Mouse (Mus musculus) heart, embryonic 13.5 days (tissue): ENCODE results near the gene Ipmk. TPM values are rescaled to one million over a fixed set of nuclear protein-coding genes. Genes with fewer than 3 reads are reported as not detected.

Source experiments
- ATAC-seq: fragments of 200-750 bp; cut with Nextera tagmentation; 2 replicates; pipeline ENCODE4 v1.8.0; 2017; ENCODE audit warnings: moderate TSS enrichment; ENCODE audit not compliant: insufficient number of reproducible peaks, low FRiP score, low TSS enrichment; ENCODE audit errors: extremely low read depth
- H3K27ac ChIP-seq: fragments of 300-500 bp; sonication (generic); replicated peaks from 2 replicates; pipeline ENCODE4 v1.5.1; 2015; ENCODE audit warnings: moderate library complexity, mild to moderate bottlenecking, inconsistent platforms
- H3K27me3 ChIP-seq: fragments of 300-500 bp; sonication (generic); replicated peaks from 2 replicates; pipeline ENCODE4 v1.6.1; 2015; ENCODE audit warnings: mild to moderate bottlenecking, inconsistent platforms
- H3K36me3 ChIP-seq: fragments of 300-500 bp; sonication (generic); 2 replicates; pipeline ENCODE4 v1.6.1; 2015; ENCODE audit warnings: mild to moderate bottlenecking, inconsistent platforms
- H3K4me1 ChIP-seq: fragments of 300-500 bp; sonication (generic); 2 replicates; pipeline ENCODE4 v1.6.1; 2015; ENCODE audit warnings: inconsistent platforms
- H3K4me2 ChIP-seq: fragments of 300-500 bp; sonication (generic); 2 replicates; pipeline ENCODE4 v1.6.1; 2015; ENCODE audit warnings: inconsistent platforms, mild to moderate bottlenecking, moderate library complexity
- H3K4me3 ChIP-seq: fragments of 300-500 bp; sonication (generic); 2 replicates; pipeline ENCODE4 v1.5.1; 2015; ENCODE audit warnings: moderate library complexity, mild to moderate bottlenecking, inconsistent platforms
- H3K9ac ChIP-seq: fragments of 300-500 bp; sonication (generic); 2 replicates; pipeline ENCODE4 v1.6.1; 2015; ENCODE audit warnings: inconsistent platforms, mild to moderate bottlenecking, moderate library complexity
- H3K9me3 ChIP-seq: fragments of 300-500 bp; sonication (generic); 2 replicates; pipeline ENCODE4 v1.6.1; 2016; ENCODE audit warnings: inconsistent platforms
- WGBS: fragments of 180-500 bp; shearing (Covaris S2); methylation state at CpG from one replicate; pipeline ENCODE4 v1.1.7; 2015; ENCODE audit warnings: mixed read lengths; 5-methylcytosine and 5-hydroxymethylcytosine counted together
- polyA plus RNA-seq: library from polyadenylated mRNA; unstranded; fragments of >200 nt; fragmentation: Nextera tagmentation; extraction: Ambion mirVana; gene quantifications from 2 replicates; pipeline ENCODE4 v1.2.1, GENCODE M21; 2015

The Ipmk gene
- polyA plus RNA-seq, 1 experiment from 2014 or later, result 5.6 TPM

GRCm38 (mm10) chr10:71349290-71349689, 1.7 kb downstream of the Ipmk start:
- H3K27ac ChIP-seq, result no peak overlapping the region
- 0 out of 2 replicates have a peak, but pooled peaks cover 9% of the 10 kb centered on the region for H3K36me3 ChIP-seq
- WGBS, result 67% methylated on average over 1 of the region's 1 CpGs
- H3K27me3 ChIP-seq, result no peaks in the 10 kb centered on the region
- peak overlapping the region; percentile 94; the same call in 1 of the 2 replicates for H3K9ac ChIP-seq
- no peak for ATAC-seq
- peaks cover 28% of the 10 kb centered on the region for H3K4me1 ChIP-seq
- peak overlapping the region; percentile 92 for H3K4me3 ChIP-seq
- H3K9me3 ChIP-seq, result no peaks in the 10 kb centered on the region
- H3K4me2 ChIP-seq, result peak overlapping the region; percentile 96

GRCm38 (mm10) chr10:71351301-71351700, 3.7 kb downstream of the Ipmk start:
- no peaks in the 10 kb centered on the region for H3K9me3 ChIP-seq
- no peak overlapping the region for H3K4me2 ChIP-seq
- 88% methylated on average over 7 of the region's 7 CpGs for WGBS

GRCm38 (mm10) chr10:71353850-71354249, 6.3 kb downstream of the Ipmk start:
- Histone ChIP-seq H3K27me3 (no peaks in the 10 kb centered on the region), H3K4me2 (no peak overlapping the region), H3K4me3 (no peak overlapping the region), H3K9ac (no peak overlapping the region), H3K9me3 (no peaks in the 10 kb centered on the region), H3K36me3 (0 out of 2 replicates have a peak, but pooled peaks cover 9% of the 10 kb centered on the region), H3K4me1 (peaks cover 15% of the 10 kb centered on the region), H3K27ac (no peak overlapping the region)
- no peak for ATAC-seq
- 54% methylated on average over 9 of the region's 9 CpGs for WGBS

More at GRCm38 (mm10) chr10:71351301-71351700, 3.7 kb downstream of the Ipmk start:
- ATAC-seq, result no peak
- H3K27me3 ChIP-seq, result no peaks in the 10 kb centered on the region
- peaks cover 22% of the 10 kb centered on the region for H3K4me1 ChIP-seq
- H3K9ac ChIP-seq, result no peak overlapping the region
- no peak overlapping the region for H3K4me3 ChIP-seq
- no peak overlapping the region for H3K27ac ChIP-seq
- H3K36me3 ChIP-seq, result 0 out of 2 replicates have a peak, but pooled peaks cover 9% of the 10 kb centered on the region

- H3K36me3 ChIP-seq, result 0 out of 2 replicates have a peak, but pooled peaks cover 9% of the 10 kb centered on the region
- H3K27ac ChIP-seq, result no peak overlapping the region
- no peak overlapping the region for H3K4me2 ChIP-seq
- no peak for ATAC-seq
- H3K9ac ChIP-seq, result no peak overlapping the region
- no peaks in the 10 kb centered on the region for H3K9me3 ChIP-seq
- H3K4me1 ChIP-seq, result peaks cover 9% of the 10 kb centered on the region
- H3K4me3 ChIP-seq, result no peak overlapping the region
- 88% methylated on average over 12 of the region's 12 CpGs for WGBS
- no peaks in the 10 kb centered on the region for H3K27me3 ChIP-seq
These were observed 7.4 kb downstream of the Ipmk start for GRCm38 (mm10) chr10:71354947-71355346.

GRCm38 (mm10) chr10:71361044-71361443, 13.5 kb downstream of the Ipmk start:
- Histone ChIP-seq H3K4me2 (no peak overlapping the region), H3K4me1 (peaks cover 18% of the 10 kb centered on the region), H3K9ac (no peak overlapping the region), H3K27ac (no peak overlapping the region), H3K36me3 (peaks cover 9% of the 10 kb centered on the region), H3K27me3 (no peaks in the 10 kb centered on the region), H3K4me3 (no peak overlapping the region), H3K9me3 (no peaks in the 10 kb centered on the region)
- WGBS, result 67% methylated on average over 7 of the region's 7 CpGs
- no peak for ATAC-seq

- Histone ChIP-seq H3K9me3 (no peaks in the 10 kb centered on the region), H3K4me2 (peak overlapping the region; percentile 65), H3K4me3 (peak overlapping the region; percentile 29), H3K4me1 (peaks cover 18% of the 10 kb centered on the region), H3K9ac (peak overlapping the region; percentile 69; the same call in 1 of the 2 replicates), H3K27me3 (no peaks in the 10 kb centered on the region), H3K36me3 (peaks cover 17% of the 10 kb centered on the region), H3K27ac (0 out of 2 replicates have a peak overlapping the region, but pooled peaks have one; percentile 20)
- ATAC-seq, result no peak
- WGBS, result 16% methylated on average over 18 of the region's 18 CpGs
These were observed 14.4 kb downstream of the Ipmk start for GRCm38 (mm10) chr10:71361836-71362562.

- Histone ChIP-seq H3K4me2 (no peak overlapping the region), H3K36me3 (peaks cover 23% of the 10 kb centered on the region), H3K27me3 (no peaks in the 10 kb centered on the region), H3K4me3 (no peak overlapping the region), H3K4me1 (peaks cover 14% of the 10 kb centered on the region), H3K9me3 (no peaks in the 10 kb centered on the region), H3K9ac (no peak overlapping the region), H3K27ac (no peak overlapping the region)
- ATAC-seq, result no peak
- WGBS, result 82% methylated on average over 8 of the region's 8 CpGs
These were observed 15.9 kb downstream of the Ipmk start for GRCm38 (mm10) chr10:71363440-71363839.

- Histone ChIP-seq H3K27me3 (no peaks in the 10 kb centered on the region), H3K4me2 (no peak overlapping the region), H3K36me3 (peaks cover 23% of the 10 kb centered on the region), H3K4me3 (no peak overlapping the region), H3K27ac (no peak overlapping the region), H3K9me3 (no peaks in the 10 kb centered on the region), H3K9ac (no peak overlapping the region), H3K4me1 (peaks cover 14% of the 10 kb centered on the region)
- 90% methylated on average over 10 of the region's 10 CpGs for WGBS
- no peak for ATAC-seq
These were observed 16.3 kb downstream of the Ipmk start for GRCm38 (mm10) chr10:71363858-71364257.

- H3K27ac ChIP-seq, result no peak overlapping the region
- no peak overlapping the region for H3K9ac ChIP-seq
- WGBS, result 83% methylated on average over 16 of the region's 16 CpGs
- H3K27me3 ChIP-seq, result no peaks in the 10 kb centered on the region
- H3K4me3 ChIP-seq, result no peak overlapping the region
- no peak for ATAC-seq
- H3K36me3 ChIP-seq, result peaks cover 39% of the 10 kb centered on the region
- H3K9me3 ChIP-seq, result no peaks in the 10 kb centered on the region
- no peak overlapping the region for H3K4me2 ChIP-seq
- no peaks in the 10 kb centered on the region for H3K4me1 ChIP-seq
These were observed 20.8 kb downstream of the Ipmk start for GRCm38 (mm10) chr10:71368128-71368940.

- Histone ChIP-seq H3K4me3 (no peak overlapping the region), H3K4me1 (no peaks in the 10 kb centered on the region), H3K4me2 (no peak overlapping the region), H3K9me3 (no peaks in the 10 kb centered on the region), H3K27ac (no peak overlapping the region), H3K36me3 (peaks cover 46% of the 10 kb centered on the region), H3K27me3 (no peaks in the 10 kb centered on the region), H3K9ac (no peak overlapping the region)
- 82% methylated on average over 3 of the region's 3 CpGs for WGBS
- ATAC-seq, result no peak
These were observed 21.9 kb downstream of the Ipmk start for GRCm38 (mm10) chr10:71369466-71369865.

- H3K4me1 ChIP-seq, result no peaks in the 10 kb centered on the region
- H3K9me3 ChIP-seq, result no peaks in the 10 kb centered on the region
- no peak overlapping the region for H3K4me3 ChIP-seq
- no peak overlapping the region for H3K27ac ChIP-seq
- no peaks in the 10 kb centered on the region for H3K27me3 ChIP-seq
- H3K36me3 ChIP-seq, result peaks cover 38% of the 10 kb centered on the region
- WGBS, result 85% methylated on average over 6 of the region's 6 CpGs
- no peak overlapping the region for H3K9ac ChIP-seq
- no peak overlapping the region for H3K4me2 ChIP-seq
- no peak for ATAC-seq
These were observed 24.3 kb downstream of the Ipmk start for GRCm38 (mm10) chr10:71371881-71372280.
